Mouse (Mus musculus) embryonic facial prominence, embryonic 11.5 days (tissue): ENCODE results near the gene Tymp. TPM values are rescaled to one million over a fixed set of nuclear protein-coding genes. Genes with fewer than 3 reads are reported as not detected.
A peak's percentile ranks its signal among the peaks of the same experiment; 100 is the strongest.

Experiments used
- ATAC-seq: fragments of 200-750 bp; cut with Nextera tagmentation; replicated peaks from 2 replicates; pipeline ENCODE4 v1.8.0; 2017; ENCODE audit warnings: low read depth; ENCODE audit not compliant: insufficient number of reproducible peaks, low FRiP score, low TSS enrichment
- DNase-seq: peaks from one replicate; pipeline ENCODE4 v3.0.0-alpha.2; 2015; ENCODE audit warnings: low spot score
- H3K27ac ChIP-seq: fragments of 300-500 bp; sonication (generic); replicated peaks from 2 replicates; pipeline ENCODE4 v1.5.1; 2014; ENCODE audit warnings: mild to moderate bottlenecking, low read depth, low read length, control low read depth
- H3K27me3 ChIP-seq: fragments of 300-500 bp; sonication (generic); 2 replicates; pipeline ENCODE4 v1.6.1; 2014; ENCODE audit warnings: mild to moderate bottlenecking, low read length, moderate library complexity, mixed read lengths; ENCODE audit not compliant: control insufficient read depth, insufficient read depth
- H3K36me3 ChIP-seq: fragments of 300-500 bp; sonication (generic); replicated peaks from 2 replicates; pipeline ENCODE4 v1.6.1; 2014; ENCODE audit warnings: low read depth, mild to moderate bottlenecking, low read length, moderate library complexity, mixed read lengths; ENCODE audit not compliant: control insufficient read depth, insufficient read depth
- H3K4me1 ChIP-seq: fragments of 300-500 bp; sonication (generic); 2 replicates; pipeline ENCODE4 v1.6.1; 2014; ENCODE audit warnings: low read length, mixed read lengths; ENCODE audit not compliant: control insufficient read depth, insufficient read depth
- H3K4me2 ChIP-seq: fragments of 300-500 bp; sonication (generic); 2 replicates; pipeline ENCODE4 v1.6.1; 2014; ENCODE audit warnings: low read depth, mild to moderate bottlenecking, control low read depth, low read length, moderate library complexity
- H3K4me3 ChIP-seq: fragments of 300-500 bp; sonication (generic); 2 replicates; pipeline ENCODE4 v1.5.1; 2014; ENCODE audit warnings: low read depth, low read length, control low read depth
- H3K9ac ChIP-seq: fragments of 300-500 bp; sonication (generic); replicated peaks from 2 replicates; pipeline ENCODE4 v1.6.1; 2014; ENCODE audit warnings: mild to moderate bottlenecking, control low read depth, low read length
- H3K9me3 ChIP-seq: fragments of 300-500 bp; sonication (generic); replicated peaks from 2 replicates; pipeline ENCODE4 v1.6.1; 2016; ENCODE audit warnings: mild to moderate bottlenecking, low read length, inconsistent platforms, mixed read lengths; ENCODE audit not compliant: control insufficient read depth
- WGBS: fragments of 180-500 bp; shearing (Covaris S2); extraction: QIAGEN DNeasy Blood & Tissue Kit; methylation state at CpG from one replicate; pipeline ENCODE4 v1.1.7; 2014; 5-methylcytosine and 5-hydroxymethylcytosine counted together
- polyA plus RNA-seq: library from polyadenylated mRNA; unstranded; fragments of >200 nt; fragmentation: Nextera tagmentation; extraction: Ambion mirVana; gene quantifications from 2 replicates; pipeline ENCODE4 v1.2.1, GENCODE M21; 2014

Gene Tymp
- polyA plus RNA-seq, 1 experiment from 2014 or later: 1.4 TPM

GRCm38 (mm10) chr15:89373027-89373761, 3.6 kb downstream of the Tymp start:
- DNase-seq (peak; percentile 86), ATAC-seq (peak; percentile 77)
- under 1% methylated on average over 35 of the region's 35 CpGs for WGBS
- Histone ChIP-seq H3K9me3 (no peaks in the 10 kb centered on the region), H3K36me3 (peaks cover 12% of the 10 kb centered on the region), H3K4me2 (peak overlapping the region; percentile 87), H3K27ac (peak overlapping the region; percentile 87), H3K27me3 (peaks cover 18% of the 10 kb centered on the region), H3K4me1 (peaks cover 4% of the 10 kb centered on the region; the same call in 1 of the 2 replicates), H3K9ac (peak overlapping the region; percentile 82), H3K4me3 (peak overlapping the region; percentile 51)

GRCm38 (mm10) chr15:89372536-89372935, 4.3 kb downstream of the Tymp start:
- DNase-seq: no peak
- no peak overlapping the region for H3K9ac ChIP-seq
- H3K4me3 ChIP-seq: peak overlapping the region; percentile 51; the same call in 1 of the 2 replicates
- peak overlapping the region; percentile 41; the same call in 1 of the 2 replicates for H3K27ac ChIP-seq
- WGBS: 90% methylated on average over 7 of the region's 7 CpGs
- no peaks in the 10 kb centered on the region for H3K9me3 ChIP-seq
- no peak for ATAC-seq
- peaks cover 16% of the 10 kb centered on the region for H3K36me3 ChIP-seq
- H3K4me1 ChIP-seq: peaks cover 4% of the 10 kb centered on the region; the same call in 1 of the 2 replicates
- peak overlapping the region; percentile 87 for H3K4me2 ChIP-seq
- peaks cover 12% of the 10 kb centered on the region for H3K27me3 ChIP-seq

GRCm38 (mm10) chr15:89372068-89372467, 4.8 kb downstream of the Tymp start:
- peaks cover 7% of the 10 kb centered on the region for H3K27me3 ChIP-seq
- WGBS: 88% methylated on average over 13 of the region's 13 CpGs
- H3K36me3 ChIP-seq: peaks cover 17% of the 10 kb centered on the region
- no peak overlapping the region for H3K27ac ChIP-seq
- ATAC-seq (no peak), DNase-seq (no peak)
- no peak overlapping the region for H3K4me3 ChIP-seq
- H3K9me3 ChIP-seq: no peaks in the 10 kb centered on the region
- no peak overlapping the region for H3K4me2 ChIP-seq
- H3K9ac ChIP-seq: no peak overlapping the region
- H3K4me1 ChIP-seq: peaks cover under 1% of the 10 kb centered on the region; the same call in 1 of the 2 replicates

GRCm38 (mm10) chr15:89365141-89365551, 11.7 kb downstream of the Tymp start:
- Histone ChIP-seq H3K9me3 (no peaks in the 10 kb centered on the region), H3K4me2 (no peak overlapping the region), H3K36me3 (peaks cover 15% of the 10 kb centered on the region), H3K27me3 (no peaks in the 10 kb centered on the region), H3K9ac (no peak overlapping the region), H3K4me3 (no peak overlapping the region), H3K4me1 (no peaks in the 10 kb centered on the region), H3K27ac (no peak overlapping the region)
- ATAC-seq (no peak), DNase-seq (no peak)
- WGBS: 83% methylated on average over 4 of the region's 4 CpGs

GRCm38 (mm10) chr15:89363051-89363450, 13.8 kb downstream of the Tymp start:
- H3K27ac ChIP-seq: no peak overlapping the region
- H3K36me3 ChIP-seq: peaks cover 8% of the 10 kb centered on the region
- no peak for DNase-seq
- no peak overlapping the region for H3K4me3 ChIP-seq
- no peaks in the 10 kb centered on the region for H3K27me3 ChIP-seq
- H3K4me1 ChIP-seq: no peaks in the 10 kb centered on the region
- H3K9me3 ChIP-seq: no peaks in the 10 kb centered on the region
- 92% methylated on average over 7 of the region's 7 CpGs for WGBS
- no peak overlapping the region for H3K9ac ChIP-seq
- no peak overlapping the region for H3K4me2 ChIP-seq
- ATAC-seq: no peak

- Histone ChIP-seq H3K9me3 (no peaks in the 10 kb centered on the region), H3K36me3 (peaks cover 4% of the 10 kb centered on the region), H3K4me1 (no peaks in the 10 kb centered on the region), H3K27me3 (no peaks in the 10 kb centered on the region), H3K4me2 (no peak overlapping the region), H3K9ac (no peak overlapping the region), H3K27ac (no peak overlapping the region), H3K4me3 (no peak overlapping the region)
- 89% methylated on average over 3 of the region's 3 CpGs for WGBS
- ATAC-seq: no peak
- DNase-seq: no peak
Measured at GRCm38 (mm10) chr15:89358784-89359183, 18.1 kb downstream of the Tymp start.

GRCm38 (mm10) chr15:89356372-89356771, 20.5 kb downstream of the Tymp start:
- peaks cover 12% of the 10 kb centered on the region for H3K36me3 ChIP-seq
- H3K4me2 ChIP-seq: peak overlapping the region; percentile 32
- H3K27me3 ChIP-seq: no peaks in the 10 kb centered on the region
- H3K27ac ChIP-seq: peak overlapping the region; percentile 68
- DNase-seq (peak; percentile 98), ATAC-seq (peak; percentile 64)
- H3K9me3 ChIP-seq: no peaks in the 10 kb centered on the region
- no peaks in the 10 kb centered on the region for H3K4me1 ChIP-seq
- H3K4me3 ChIP-seq: peak overlapping the region; percentile 63
- WGBS: 1% methylated on average over 15 of the region's 15 CpGs
- peak overlapping the region; percentile 86 for H3K9ac ChIP-seq
